ENCODE assay signal across 19 mouse cellular contexts in the genomic region with DNA sequence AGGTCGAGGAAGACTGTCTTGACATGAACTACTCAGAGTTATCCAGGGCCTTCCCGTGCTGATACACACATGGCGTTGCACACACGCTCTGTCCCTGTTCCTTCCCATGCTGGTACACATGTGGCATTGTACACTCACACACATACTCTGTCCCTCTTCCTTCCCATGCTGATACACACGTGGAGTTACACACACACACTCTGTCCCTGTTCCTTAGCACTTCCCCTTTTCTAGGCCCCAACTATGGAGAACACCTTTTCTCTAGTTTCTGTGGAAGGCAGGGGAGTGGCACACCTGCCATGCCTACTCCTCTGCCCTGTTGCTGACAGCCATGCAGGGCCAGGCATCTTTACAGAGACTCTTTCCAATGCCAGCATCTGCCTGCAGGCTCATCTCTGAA.
"Had no signal": no experiment of that assay in that cellular context is flagged by ENCODE, and none has a peak within 500 bp of the region (broad histone marks: within the 10 kb centered on the region; RNA-seq: fewer than 3 reads in every experiment).

No protein-coding gene starts in this region.

- H3K27ac ChIP-seq: kidney, embryonic 15.5 days; liver, embryonic 14.5 days; macrophage; midbrain, embryonic 12.5 days; midbrain, embryonic 15.5 days; neural tube, embryonic 13.5 days had no signal

- H3K4me3 ChIP-seq: kidney, embryonic 15.5 days; midbrain, embryonic 12.5 days; midbrain, embryonic 15.5 days; myocyte; neural tube, embryonic 13.5 days had no signal

- H3K9me3 ChIP-seq: kidney, embryonic 15.5 days; midbrain, embryonic 12.5 days; midbrain, embryonic 15.5 days; neural tube, embryonic 13.5 days had no signal

- H3K27me3 ChIP-seq: kidney, embryonic 15.5 days; midbrain, embryonic 12.5 days; midbrain, embryonic 15.5 days; neural tube, embryonic 13.5 days had no signal

- H3K4me2 ChIP-seq: kidney, embryonic 15.5 days; liver, embryonic 11.5 days; lung, embryonic 14.5 days; midbrain, embryonic 12.5 days; midbrain, embryonic 15.5 days; neural tube, embryonic 13.5 days had no signal

- H3K9ac ChIP-seq: kidney, embryonic 15.5 days; liver, embryonic 14.5 days; liver, postnatal 0 days; lung, embryonic 14.5 days; midbrain, embryonic 12.5 days; midbrain, embryonic 15.5 days; neural tube, embryonic 13.5 days had no signal

- ATAC-seq: liver, postnatal 0 days; lung, postnatal 0 days; midbrain, embryonic 15.5 days had no signal

- H3K4me1 ChIP-seq: kidney, embryonic 15.5 days; midbrain, embryonic 12.5 days; midbrain, embryonic 15.5 days; neural tube, embryonic 13.5 days had no signal

- DNase-seq: kidney, adult 11 months; kidney, adult 8-10 months; kidney, postnatal 10 days; kidney, postnatal 4 days; layer of hippocampus, adult 9-11 months; liver, postnatal 0 days; lung, embryonic 14.5 days; thymus, adult 2 months; thymus, postnatal 14 days; thymus, postnatal 4 days had no signal
